Mouse (Mus musculus) brain, embryonic 14.5 days (tissue): ENCODE measurements around the gene Fezf1.

ENCODE experiments used
- CTCF ChIP-seq: fragments of 200-500 bp; IDR thresholded peaks from 2 replicates; pipeline ENCODE4 v1.5.1; 2012; ENCODE audit warnings: inconsistent platforms, mild to moderate bottlenecking, moderate library complexity, borderline replicate concordance; ENCODE audit not compliant: insufficient read depth, insufficient read length; ENCODE audit errors: extremely low read depth
- POLR2A ChIP-seq: fragments of 200-500 bp; IDR thresholded peaks from 2 replicates; pipeline ENCODE4 v1.6.1; 2012; ENCODE audit warnings: mild to moderate bottlenecking, inconsistent platforms, borderline replicate concordance; ENCODE audit not compliant: poor library complexity, insufficient read depth, insufficient read length, severe bottlenecking; ENCODE audit errors: extremely low read depth

DNA sequence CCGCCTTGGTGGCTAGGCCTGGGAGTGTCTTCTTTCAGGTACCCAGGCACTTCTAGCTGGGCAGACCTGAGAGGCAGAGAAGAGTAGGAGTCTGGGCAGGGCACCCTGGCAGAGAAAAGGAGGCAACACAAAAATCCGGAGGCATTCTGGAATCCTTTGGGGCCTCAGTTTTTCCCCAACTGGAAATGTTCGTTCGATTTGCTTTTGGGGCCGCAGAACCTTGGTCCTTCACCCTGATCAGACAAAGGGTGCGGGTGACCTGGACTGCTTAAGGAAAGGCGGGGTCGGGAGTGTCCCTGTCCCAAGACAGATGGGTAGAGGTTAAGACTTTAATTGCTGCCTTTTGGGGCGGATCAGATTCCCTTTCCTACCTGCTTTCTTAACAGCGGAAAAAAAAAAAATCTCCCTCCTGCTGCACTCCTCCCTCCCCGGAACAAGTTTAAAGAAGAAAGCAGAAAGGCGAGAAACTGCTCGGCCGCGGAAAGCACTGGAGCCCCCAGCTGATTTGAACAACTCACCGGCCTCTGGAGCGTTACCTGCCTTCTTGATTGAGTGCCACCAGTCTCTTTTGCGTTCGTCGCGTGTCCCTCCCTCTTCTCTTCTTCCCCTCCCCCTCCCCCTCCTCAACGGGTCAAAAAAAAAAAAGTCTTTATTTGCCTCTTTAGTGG is 2.3 kb upstream of the Fezf1 start:
- TF ChIP-seq POLR2A (no peak), CTCF (no peak)
